Mouse (Mus musculus) Patski (cell line): ENCODE measurements at regions not wholly inside any gene's neighbourhood (a gene's known extent, or its start where the extent isn't known, plus 50 kb on each side); places are given as distances from the start of the nearest gene placed in this dataset.

Experiments
- ATAC-seq: fragments of 100-300 bp; one replicate; pipeline ENCODE4 v1.8.0; 2021
- CTCF ChIA-PET: fragments of 350-600 bp; sonication (Branson Sonifier 250); formaldehyde crosslinking; loops from one replicate; lab custom pipeline; 2022; ENCODE audit warnings: inconsistent platforms; lab: Charles Lee
- POLR2A ChIA-PET: fragments of 350-600 bp; sonication (Branson Sonifier 250); formaldehyde crosslinking; loops from one replicate; lab custom pipeline; 2022; ENCODE audit warnings: antibody characterized with exemption, inconsistent platforms; lab: Charles Lee
- DNase-seq: peaks from one replicate; pipeline ENCODE4 v3.0.0-alpha.2; 2011; ENCODE audit warnings: low read depth, low spot score
- H3K27me3 ChIP-seq: fragments of 371-371 bp; one replicate; pipeline ENCODE4 v1.5.1; 2021
- CTCF ChIP-seq: fragments of 100-300 bp; IDR thresholded peaks from one replicate; pipeline ENCODE4 v1.5.1; 2021
- in situ Hi-C: fragments of 300-500 bp; cut with MboI; formaldehyde crosslinking; loops from 3 replicates; pipeline ENCODE4 v1.11.1; 2018; ENCODE audit warnings: low pct_unique_long_range_greater_than_20kb, mixed read lengths

- POLR2A ChIA-PET = no interaction called here
These were observed 60.3 kb downstream of the Ing2 start for GRCm38 (mm10) chr8:47615061-47615460.

GRCm38 (mm10) chr8:47611773-47612433, 63.5 kb downstream of the Ing2 start:
- POLR2A ChIA-PET = no interaction called here
- in situ Hi-C loops = no loop called here
- no peak for TF ChIP-seq CTCF

More at GRCm38 (mm10) chr8:47615061-47615460, 60.3 kb downstream of the Ing2 start:
- TF ChIP-seq CTCF = no peak
- in situ Hi-C loops = no loop called here
- DNase-seq (no peak), ATAC-seq (no peak)
- peaks cover 3% of the 10 kb centered on the region for H3K27me3 ChIP-seq
- CTCF ChIA-PET = no interaction called here

GRCm38 (mm10) chr8:47609969-47610368, 65.4 kb downstream of the Ing2 start:
- no peak for TF ChIP-seq CTCF
- CTCF ChIA-PET = no interaction called here
- H3K27me3 ChIP-seq = no peaks in the 10 kb centered on the region
- peak; percentile 47 for ATAC-seq
- DNase-seq = no peak
- in situ Hi-C loops = no loop called here
- POLR2A ChIA-PET = no interaction called here

More at GRCm38 (mm10) chr8:47611773-47612433, 63.5 kb downstream of the Ing2 start:
- DNase-seq (no peak), ATAC-seq (no peak)
- CTCF ChIA-PET = interaction anchor here (1.0 kb wide), 1 partner anchor 10 kb away, joined by 3 read pairs; no protein-coding TSS in a partner anchor
- H3K27me3 ChIP-seq = no peaks in the 10 kb centered on the region

GRCm38 (mm10) chr8:47604198-47604835, 70.9 kb downstream of the Rwdd4a start:
- ChIA-PET CTCF (no interaction called here), POLR2A (no interaction called here)
- no peaks in the 10 kb centered on the region for H3K27me3 ChIP-seq
- TF ChIP-seq CTCF = no peak
- no peak for DNase-seq
- in situ Hi-C loops = no loop called here
- ATAC-seq = no peak
